Mouse (Mus musculus) bone marrow, adult 2 months (tissue): Measurements from ENCODE around the gene Dner.

Experiments used
- CTCF ChIP-seq: fragments of 200-500 bp; IDR thresholded peaks from 2 replicates; pipeline ENCODE4 v1.5.1; 2011; ENCODE audit warnings: low read length, control low read depth; ENCODE audit not compliant: control insufficient read depth, insufficient read depth
- POLR2A ChIP-seq: fragments of 200-500 bp; IDR thresholded peaks from 2 replicates; pipeline ENCODE4 v1.6.1; 2011; ENCODE audit warnings: low read depth, mild to moderate bottlenecking, control low read depth, low read length, borderline replicate concordance; ENCODE audit not compliant: control insufficient read depth

GRCm38 (mm10) chr1:84737097-84737496 lies 41.1 kb upstream of the Dner start:
- TF ChIP-seq POLR2A (no peak), CTCF (no peak)
